Mouse (Mus musculus): ENCODE results near the gene Tnfrsf21.

Gene Tnfrsf21

GRCm38 (mm10) chr17:43128908-43129533 lies 112.7 kb downstream of the Tnfrsf21 start:
- no peak for DNase-seq (ENCODE audit: low read depth in 2 of 2, low spot score in 2 of 2)

DNA sequence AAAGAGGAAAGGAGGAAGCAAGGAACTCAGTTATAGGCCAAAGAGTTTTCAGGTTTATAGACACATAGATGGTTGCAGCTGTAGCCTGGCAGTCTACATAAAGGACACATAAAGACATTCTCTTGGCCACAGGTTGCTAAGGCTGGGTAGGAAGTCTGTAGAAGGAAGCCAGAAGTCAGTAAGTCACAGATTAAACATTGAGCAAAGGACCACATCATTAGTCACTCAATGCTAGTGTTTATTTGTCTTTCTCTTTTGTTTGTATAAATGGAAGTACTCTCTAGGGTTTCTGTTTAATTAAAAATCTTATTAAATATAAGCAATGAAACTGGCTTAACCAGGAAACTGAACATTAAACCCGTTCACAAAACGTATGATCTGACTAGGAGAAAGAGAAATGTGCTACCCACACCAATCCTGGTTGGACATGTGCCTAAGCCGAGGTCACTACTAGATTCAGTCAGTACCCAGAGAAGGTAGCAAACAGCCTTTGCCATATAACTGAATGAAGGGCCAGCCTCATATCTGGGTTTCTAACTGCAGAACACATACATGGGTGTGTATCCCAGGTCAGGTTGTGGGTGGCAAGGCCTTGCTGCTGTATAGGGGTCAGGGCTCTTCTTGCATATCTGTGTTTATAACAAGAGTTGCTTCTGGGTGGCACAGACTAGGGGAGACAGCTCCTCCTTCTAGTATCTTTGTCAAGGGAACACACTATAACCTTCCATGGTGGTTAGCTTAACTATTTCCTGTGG lies 113.9 kb downstream of the Tnfrsf21 start:
- no peak for DNase-seq (ENCODE audit: low read depth in 2 of 2, low spot score in 2 of 2)

- no peak for DNase-seq (ENCODE audit: low read depth in 2 of 2, low spot score in 2 of 2)
These were observed 114.5 kb downstream of the Tnfrsf21 start for GRCm38 (mm10) chr17:43130870-43131264.

- no peak for DNase-seq (ENCODE audit: low read depth in 2 of 2, low spot score in 2 of 2)
These were observed 116.1 kb downstream of the Tnfrsf21 start for GRCm38 (mm10) chr17:43132477-43132876.

DNA sequence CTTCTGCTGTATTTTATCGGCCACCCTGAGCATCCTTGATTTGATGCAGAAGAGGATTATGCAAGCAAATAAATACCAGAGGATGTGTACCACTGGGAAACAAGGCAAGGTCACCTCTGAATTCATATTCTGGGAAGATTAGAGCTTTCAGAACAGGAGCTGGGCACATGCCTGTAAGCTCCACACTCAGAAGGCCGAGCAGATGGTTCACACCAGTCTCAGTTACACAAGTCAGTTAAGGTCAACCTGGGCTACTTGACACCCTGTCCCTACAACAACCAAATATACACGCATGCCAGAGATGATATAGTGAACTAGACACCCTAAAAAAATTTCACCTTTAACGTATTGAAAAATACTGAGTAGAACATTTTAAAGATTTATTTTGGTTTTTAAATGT lies 116.8 kb downstream of the Tnfrsf21 start:
- no peak for DNase-seq (ENCODE audit: low read depth in 2 of 2, low spot score in 2 of 2)

- DNase-seq (ENCODE audit: low read depth in 2 of 2, low spot score in 2 of 2) = no peak
These were observed 118.6 kb downstream of the Tnfrsf21 start for GRCm38 (mm10) chr17:43134991-43135390.

DNA sequence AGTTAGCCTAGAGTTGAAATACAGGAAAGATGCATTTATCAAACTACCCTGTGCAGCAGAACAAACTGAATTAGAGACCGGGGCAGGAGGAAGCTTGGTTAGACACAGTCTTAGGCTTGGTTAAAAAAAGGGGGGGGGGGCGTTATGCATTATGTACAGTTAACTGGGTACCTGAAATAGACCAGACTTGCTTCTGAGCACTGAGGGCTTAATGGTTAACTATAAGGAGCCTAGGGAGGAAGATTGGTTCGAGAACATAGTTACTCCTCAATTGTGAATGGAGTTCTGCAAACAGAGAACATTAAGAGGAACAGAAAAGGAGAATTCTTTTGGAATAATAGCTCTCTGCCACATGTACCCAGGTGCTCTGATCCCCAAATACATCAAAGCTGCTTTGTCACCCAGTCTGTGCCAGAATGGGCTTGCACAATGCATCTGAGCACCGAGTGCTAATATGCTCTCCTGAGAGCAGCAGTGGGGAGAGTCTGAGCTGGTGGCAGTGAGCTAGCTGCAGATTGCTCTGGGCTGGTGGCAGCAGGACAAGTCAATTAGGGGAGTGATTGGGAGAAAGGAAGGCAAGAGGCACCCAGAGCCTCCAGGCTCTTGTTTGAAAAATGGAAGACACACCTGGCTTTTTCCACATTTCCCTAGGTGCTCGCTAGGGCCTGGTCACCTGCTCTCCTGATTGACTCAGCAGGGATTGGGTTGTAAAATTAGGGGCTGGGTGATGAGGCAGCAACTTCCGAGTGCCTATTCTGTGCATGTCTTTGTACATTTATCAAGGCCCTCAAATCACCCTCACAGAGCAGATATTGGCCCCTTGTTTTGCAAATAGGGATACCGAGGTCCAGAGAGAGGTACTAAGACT lies 119.3 kb downstream of the Tnfrsf21 start:
- DNase-seq (ENCODE audit: low read depth in 2 of 2, low spot score in 2 of 2) = no peak

- no peak for DNase-seq (ENCODE audit: low read depth in 2 of 2, low spot score in 2 of 2)
These were observed 120.4 kb downstream of the Tnfrsf21 start for GRCm38 (mm10) chr17:43136720-43137119.

DNA sequence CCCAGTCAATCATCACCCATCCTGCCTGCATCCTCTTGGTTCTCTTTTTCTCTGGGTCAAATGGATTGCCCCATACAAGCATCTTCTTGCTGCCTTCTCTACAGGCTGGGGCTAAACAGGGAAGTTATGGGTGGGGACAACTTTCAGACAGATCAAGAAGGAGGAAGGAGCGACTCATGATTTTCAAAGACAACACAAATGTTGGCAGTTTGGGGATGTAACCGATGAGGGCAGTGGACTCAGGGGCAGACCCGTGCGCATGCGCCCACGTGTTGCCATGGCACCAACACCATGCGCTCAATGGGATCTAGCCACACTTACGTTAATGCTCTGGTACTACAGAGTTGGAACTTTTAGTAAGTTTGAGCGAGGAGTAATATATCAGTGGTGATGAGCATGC lies 121.5 kb downstream of the Tnfrsf21 start:
- DNase-seq (ENCODE audit: low read depth in 2 of 2, low spot score in 2 of 2) = no peak

DNA sequence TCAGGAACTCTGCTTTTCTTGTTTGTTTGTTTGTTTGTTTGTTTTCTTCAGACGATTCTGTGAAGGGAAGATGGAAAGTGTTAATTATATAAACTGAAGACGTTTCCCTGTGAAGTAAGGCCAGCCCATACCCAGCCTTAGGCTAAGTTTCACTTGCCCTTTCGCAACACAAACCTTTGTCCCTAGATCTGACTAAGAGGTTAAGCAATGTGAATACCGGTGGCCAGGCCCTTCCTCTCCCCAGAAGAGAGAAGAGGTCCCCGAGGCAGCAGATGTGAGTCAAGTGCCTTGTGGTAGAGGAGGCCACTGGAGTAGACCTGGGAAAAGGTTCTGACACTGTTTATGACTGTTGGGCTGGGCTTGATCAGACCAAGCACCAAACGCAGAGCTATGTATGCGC lies 122.0 kb downstream of the Tnfrsf21 start:
- no peak for DNase-seq (ENCODE audit: low read depth in 2 of 2, low spot score in 2 of 2)
